Mouse (Mus musculus) heart, adult 2 months (tissue): Measurements from ENCODE around the gene Scfd2. TPM values are rescaled to one million over a fixed set of nuclear protein-coding genes. Genes with fewer than 3 reads are reported as not detected.

ENCODE experiments used
- DNase-seq, 2 experiments: peaks; one replicate each; pipeline ENCODE4 v3.0.0; 2021
- H3K27ac ChIP-seq: fragments of 200-600 bp; 2 replicates; pipeline ENCODE4 v1.8.1; 2022
- H3K27me3 ChIP-seq: fragments of 200-500 bp; 2 replicates; pipeline ENCODE4 v1.6.1; 2012; ENCODE audit warnings: mild to moderate bottlenecking, low read length, inconsistent platforms, mixed read lengths; ENCODE audit not compliant: control insufficient read depth, insufficient read depth
- H3K36me3 ChIP-seq: fragments of 200-500 bp; 2 replicates; pipeline ENCODE4 v1.6.1; 2012; ENCODE audit warnings: low read length, inconsistent platforms; ENCODE audit not compliant: control insufficient read depth, insufficient read depth
- H3K4me1 ChIP-seq: fragments of 200-500 bp; 2 replicates; pipeline ENCODE4 v1.6.1; 2011; ENCODE audit warnings: low read length; ENCODE audit not compliant: control insufficient read depth, insufficient read depth
- H3K4me3 ChIP-seq: fragments of 200-600 bp; 2 replicates; pipeline ENCODE4 v1.8.1; 2022
- H3K79me2 ChIP-seq: fragments of 200-500 bp; replicated peaks from 2 replicates; pipeline ENCODE4 v1.6.1; 2012; ENCODE audit warnings: mild to moderate bottlenecking, inconsistent platforms, low read length, moderate library complexity, mixed read lengths; ENCODE audit not compliant: control insufficient read depth, insufficient read depth
- H3K9ac ChIP-seq: fragments of 200-500 bp; 2 replicates; pipeline ENCODE4 v1.6.1; 2012; ENCODE audit warnings: low read depth, mild to moderate bottlenecking, control low read depth, inconsistent platforms, low read length, mixed read lengths
- CTCF ChIP-seq: fragments of 200-600 bp; IDR thresholded peaks from 2 replicates; pipeline ENCODE4 v1.8.1; 2022; ENCODE audit warnings: antibody characterized with exemption, mild to moderate bottlenecking, moderate library complexity
- EP300 ChIP-seq: fragments of 200-500 bp; IDR thresholded peaks from 2 replicates; pipeline ENCODE4 v1.6.1; 2011; ENCODE audit warnings: low read depth, low read length, control low read depth; ENCODE audit not compliant: insufficient read depth
- POLR2A ChIP-seq: fragments of 200-500 bp; IDR thresholded peaks from 2 replicates; pipeline ENCODE4 v1.6.1; 2011; ENCODE audit warnings: mild to moderate bottlenecking, low read depth, low read length, control low read depth; ENCODE audit not compliant: insufficient read depth
- WGBS: fragments of 180-500 bp; shearing (Covaris S2); methylation state at CpG from one replicate; pipeline ENCODE4 v1.1.7; 2018; 5-methylcytosine and 5-hydroxymethylcytosine counted together
- intact Hi-C: fragments of 180-260 bp; cut with DNase I; formaldehyde crosslinking; loops from one replicate; pipeline ENCODE4 v1.15.1; 2025
- polyA plus RNA-seq: library from polyadenylated mRNA; depleted of rRNA; stranded (reverse); fragments of >200 nt; gene quantifications from 2 replicates; pipeline ENCODE4 v1.2.3, GENCODE M21; 2012
- total RNA-seq, 2 experiments: library from RNA; stranded (reverse); gene quantifications; 2 replicates each; pipeline ENCODE4 v1.2.3; 2021

The Scfd2 gene
- total and polyA plus RNA-seq, 3 experiments, result 9.1 to 13.9 (median 11.9) TPM

DNA sequence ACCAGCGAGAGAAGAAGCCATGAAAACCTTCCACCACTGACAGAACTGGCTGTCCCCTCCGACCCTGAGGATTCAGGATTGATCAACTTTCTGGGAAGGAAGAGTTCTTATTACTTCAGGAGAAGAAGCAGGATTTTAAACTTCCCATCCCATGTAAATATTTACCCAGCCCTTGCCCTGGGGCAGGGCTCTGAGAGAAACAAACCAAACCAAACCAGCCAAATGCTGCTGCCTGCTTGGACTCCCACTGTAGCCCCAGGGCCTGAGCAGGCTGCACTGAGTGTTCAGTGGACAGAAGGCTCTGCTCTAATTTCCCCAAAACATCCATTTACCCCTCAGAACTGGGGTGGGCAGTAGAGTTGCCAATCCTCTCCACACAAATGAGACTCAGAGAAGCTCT is 280.6 kb downstream of the Scfd2 start:
- H3K27me3 ChIP-seq, result no peaks in the 10 kb centered on the region
- TF ChIP-seq CTCF (no peak), POLR2A (no peak), EP300 (no peak)
- H3K4me3 ChIP-seq, result no peak overlapping the region
- H3K4me1 ChIP-seq, result peaks cover 10% of the 10 kb centered on the region
- no peak for DNase-seq
- 0 out of 2 replicates have a peak, but pooled peaks cover 2% of the 10 kb centered on the region for H3K36me3 ChIP-seq
- no peaks in the 10 kb centered on the region for H3K79me2 ChIP-seq
- no peak overlapping the region for H3K9ac ChIP-seq
- WGBS, result 93% methylated on average over 2 of the region's 2 CpGs
- intact Hi-C loops, result no loop called here
- no peak overlapping the region for H3K27ac ChIP-seq

GRCm38 (mm10) chr5:74250308-74250707 is 281.3 kb downstream of the Scfd2 start:
- no peak for TF ChIP-seq EP300
- TF ChIP-seq POLR2A, result no peak
- no peak for TF ChIP-seq CTCF
- 87% methylated on average over 7 of the region's 7 CpGs for WGBS
- H3K36me3 ChIP-seq, result 0 out of 2 replicates have a peak, but pooled peaks cover 2% of the 10 kb centered on the region
- intact Hi-C loops, result no loop called here
- no peak for DNase-seq
- H3K4me3 ChIP-seq, result no peak overlapping the region
- peaks cover 10% of the 10 kb centered on the region for H3K4me1 ChIP-seq
- H3K79me2 ChIP-seq, result no peaks in the 10 kb centered on the region
- H3K9ac ChIP-seq, result no peak overlapping the region
- H3K27ac ChIP-seq, result no peak overlapping the region
- no peaks in the 10 kb centered on the region for H3K27me3 ChIP-seq

DNA sequence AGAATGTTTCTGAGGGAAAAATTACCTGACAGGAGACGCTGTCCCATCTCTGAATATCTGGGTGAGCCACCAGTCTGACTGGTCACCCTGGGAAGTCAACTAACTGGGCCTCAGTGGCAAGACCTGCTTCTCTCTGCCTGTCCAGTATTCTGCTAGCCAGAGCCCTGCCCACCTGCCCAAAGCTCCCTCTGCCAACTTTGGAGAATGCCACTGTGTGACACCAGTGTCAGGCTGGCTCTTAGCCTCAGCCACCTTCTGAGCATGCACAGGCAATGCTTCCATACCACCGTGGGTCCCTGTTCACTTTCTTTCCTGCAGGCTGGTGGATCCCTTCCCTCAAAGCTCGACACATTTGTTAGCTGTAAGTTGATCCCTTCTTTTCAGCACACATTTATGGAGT is 281.8 kb downstream of the Scfd2 start:
- Histone ChIP-seq H3K36me3 (0 out of 2 replicates have a peak, but pooled peaks cover 2% of the 10 kb centered on the region), H3K27ac (no peak overlapping the region), H3K27me3 (no peaks in the 10 kb centered on the region), H3K9ac (no peak overlapping the region), H3K4me1 (peaks cover 12% of the 10 kb centered on the region), H3K79me2 (no peaks in the 10 kb centered on the region), H3K4me3 (no peak overlapping the region)
- no peak for DNase-seq
- intact Hi-C loops, result no loop called here
- WGBS, result 77% methylated on average over 3 of the region's 3 CpGs
- TF ChIP-seq EP300, result no peak

DNA sequence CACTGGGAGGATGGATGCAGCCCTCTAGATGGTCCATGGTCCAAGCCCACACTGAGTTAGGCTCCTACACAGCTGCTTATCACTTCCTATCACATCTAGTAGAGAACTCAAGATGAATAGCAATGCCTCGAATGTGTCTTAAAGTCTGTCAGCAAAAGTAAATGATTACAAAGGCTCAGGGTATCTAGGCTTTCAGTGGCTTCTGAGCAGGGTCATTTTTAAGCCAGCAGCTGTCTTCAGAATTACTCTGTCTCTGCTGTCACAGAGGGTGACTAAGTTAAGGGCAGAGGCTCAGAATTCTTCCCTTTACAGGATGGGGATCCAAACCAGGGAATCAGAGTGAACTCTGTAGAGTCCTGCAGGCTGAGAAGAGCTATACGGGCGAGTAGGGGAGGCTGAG is 284.6 kb downstream of the Scfd2 start:
- 0 out of 2 replicates have a peak, but pooled peaks cover 2% of the 10 kb centered on the region for H3K36me3 ChIP-seq
- no peaks in the 10 kb centered on the region for H3K79me2 ChIP-seq
- intact Hi-C loops, result no loop called here
- TF ChIP-seq EP300, result no peak
- no peak for TF ChIP-seq CTCF
- no peak for TF ChIP-seq POLR2A
- H3K27me3 ChIP-seq, result no peaks in the 10 kb centered on the region
- no peak overlapping the region for H3K4me3 ChIP-seq
- 80% methylated on average over 3 of the region's 3 CpGs for WGBS
- no peak overlapping the region for H3K9ac ChIP-seq
- no peak overlapping the region for H3K27ac ChIP-seq
- H3K4me1 ChIP-seq, result peaks cover 7% of the 10 kb centered on the region; the same call in 1 of the 2 replicates
- no peak for DNase-seq

DNA sequence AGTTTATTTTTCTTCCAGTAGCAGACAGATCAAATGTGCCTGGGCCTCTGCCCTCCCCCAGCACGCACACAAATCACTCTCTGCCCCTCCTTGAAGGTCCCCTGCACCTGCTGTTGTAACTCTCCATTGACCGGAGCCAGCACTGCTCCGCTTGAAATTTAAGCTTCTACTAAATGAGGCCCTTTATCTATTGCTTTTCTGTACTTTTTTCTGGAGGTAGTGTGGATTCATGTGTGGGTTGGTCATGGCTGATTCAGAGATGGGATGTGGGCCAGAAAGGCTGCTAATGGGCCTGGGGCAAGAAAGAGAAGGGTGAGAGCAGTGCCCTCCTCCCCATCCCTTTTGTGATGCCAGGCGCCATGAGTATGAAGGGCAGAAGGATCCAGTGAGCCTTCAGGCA is 285.1 kb downstream of the Scfd2 start:
- Histone ChIP-seq H3K79me2 (no peaks in the 10 kb centered on the region), H3K27me3 (no peaks in the 10 kb centered on the region), H3K4me1 (peaks cover 7% of the 10 kb centered on the region; the same call in 1 of the 2 replicates), H3K36me3 (0 out of 2 replicates have a peak, but pooled peaks cover 2% of the 10 kb centered on the region), H3K9ac (no peak overlapping the region), H3K4me3 (no peak overlapping the region), H3K27ac (no peak overlapping the region; the same call in 1 of the 2 replicates)
- intact Hi-C loops, result no loop called here
- WGBS, result 90% methylated on average over 4 of the region's 4 CpGs
- TF ChIP-seq EP300, result no peak
- TF ChIP-seq CTCF, result no peak
- no peak for TF ChIP-seq POLR2A
- DNase-seq, result no peak

- peaks cover 7% of the 10 kb centered on the region; the same call in 1 of the 2 replicates for H3K4me1 ChIP-seq
- H3K27ac ChIP-seq, result peak overlapping the region; percentile 28; the same call in 1 of the 2 replicates
- WGBS, result 49% methylated on average over 8 of the region's 8 CpGs
- H3K9ac ChIP-seq, result no peak overlapping the region
- TF ChIP-seq POLR2A (no peak), EP300 (peak; percentile 89)
- intact Hi-C loops, result no loop called here
- H3K79me2 ChIP-seq, result no peaks in the 10 kb centered on the region
- no peaks in the 10 kb centered on the region for H3K27me3 ChIP-seq
- 0 out of 2 replicates have a peak, but pooled peaks cover 2% of the 10 kb centered on the region for H3K36me3 ChIP-seq
- no peak overlapping the region for H3K4me3 ChIP-seq
- no peak for DNase-seq
Observed at GRCm38 (mm10) chr5:74245641-74246145, 285.9 kb downstream of the Scfd2 start.
